Mouse (Mus musculus) liver, embryonic 14.5 days (tissue): Measurements from ENCODE around the gene Spata46. TPM values are rescaled to one million over a fixed set of nuclear protein-coding genes. Genes with fewer than 3 reads are reported as not detected.

Source experiments
- ATAC-seq: fragments of 200-750 bp; cut with Nextera tagmentation; 2 replicates; pipeline ENCODE4 v1.8.0; 2017; ENCODE audit warnings: moderate number of reproducible peaks, mild to moderate bottlenecking, moderate library complexity; ENCODE audit not compliant: insufficient read depth
- DNase-seq, 3 experiments: peaks; one replicate each; pipeline ENCODE4 v3.0.0-alpha.2; 2012 to 2013; ENCODE audit warnings: low read depth in 3 of 3, low spot score in 3 of 3
- H3K27ac ChIP-seq: fragments of 300-500 bp; sonication (generic); 2 replicates; pipeline ENCODE4 v1.5.1; 2014; ENCODE audit warnings: moderate library complexity, mild to moderate bottlenecking, control low read depth, inconsistent platforms
- H3K27me3 ChIP-seq: fragments of 300-500 bp; sonication (generic); 2 replicates; pipeline ENCODE4 v1.6.1; 2014; ENCODE audit warnings: mild to moderate bottlenecking, low read length, moderate library complexity; ENCODE audit not compliant: control insufficient read depth, insufficient read depth
- H3K36me3 ChIP-seq: fragments of 300-500 bp; sonication (generic); replicated peaks from 2 replicates; pipeline ENCODE4 v1.6.1; 2014; ENCODE audit warnings: low read depth; ENCODE audit not compliant: control insufficient read depth, insufficient read depth
- H3K4me1 ChIP-seq, 2 experiments: fragments of 200-500 bp in 1 of 2; fragments of 300-500 bp in 1 of 2; sonication (generic) in 1 of 2; replicated peaks; 2 replicates each; pipeline ENCODE4 v1.6.1; 2012 to 2014; ENCODE audit warnings: antibody characterized with exemption in 1 of 2, inconsistent platforms in 1 of 2, low read length in 1 of 2; ENCODE audit not compliant: control insufficient read depth in 2 of 2, insufficient read depth in 2 of 2
- H3K4me2 ChIP-seq: fragments of 300-500 bp; sonication (generic); 2 replicates; pipeline ENCODE4 v1.6.1; 2014; ENCODE audit warnings: low read depth, mild to moderate bottlenecking, control low read depth, moderate library complexity
- H3K4me3 ChIP-seq, 2 experiments: fragments of 200-500 bp in 1 of 2; fragments of 300-500 bp in 1 of 2; sonication (generic) in 1 of 2; 2 replicates each; pipeline ENCODE4 v1.5.1; 2012 to 2014; ENCODE audit warnings: low read depth in 2 of 2, low read length in 2 of 2, mild to moderate bottlenecking in 2 of 2, control low read depth in 1 of 2, inconsistent platforms in 1 of 2, moderate library complexity in 1 of 2; ENCODE audit not compliant: insufficient read depth in 1 of 2
- H3K9ac ChIP-seq: fragments of 300-500 bp; sonication (generic); replicated peaks from 2 replicates; pipeline ENCODE4 v1.6.1; 2014; ENCODE audit warnings: mild to moderate bottlenecking, control low read depth, moderate library complexity
- H3K9me3 ChIP-seq: fragments of 300-500 bp; sonication (generic); 2 replicates; pipeline ENCODE4 v1.6.1; 2016; ENCODE audit warnings: low read length, mixed read lengths; ENCODE audit not compliant: control insufficient read depth
- CTCF ChIP-seq: IDR thresholded peaks from 2 replicates; pipeline ENCODE4 v1.5.1; 2016; ENCODE audit warnings: antibody characterized with exemption, low read depth, control low read depth
- EP300 ChIP-seq: IDR thresholded peaks from 2 replicates; pipeline ENCODE4 v1.6.1; 2016; ENCODE audit warnings: antibody characterized with exemption, low read depth
- WGBS: fragments of 180-500 bp; shearing (Covaris S2); extraction: QIAGEN DNeasy Blood & Tissue Kit; methylation state at CpG from one replicate; pipeline ENCODE4 v1.1.7; 2014; ENCODE audit not compliant: insufficient replicate concordance; 5-methylcytosine and 5-hydroxymethylcytosine counted together
- polyA plus RNA-seq, 2 experiments: library from polyadenylated mRNA; depleted of rRNA in 1 of 2; stranded (reverse) in 1 of 2; unstranded in 1 of 2; fragments of >200 nt; fragmentation: Nextera tagmentation in 1 of 2; extraction: Ambion mirVana in 1 of 2; gene quantifications; 2 replicates each; pipeline versions ENCODE4 v1.2.1 to v1.2.3; 2012 to 2014

Spata46 gene
- polyA plus RNA-seq (2012; rRNA removed) (not detected in 2 replicates), polyA plus RNA-seq (2014; fragmentation: Nextera tagmentation; extraction: Ambion mirVana) (0.27 TPM in 1 of 2 replicates, not detected in the other)

- ATAC-seq: no peak
- H3K27me3 ChIP-seq: no peaks in the 10 kb centered on the region
- no peak within 1 kb of the TSS for H3K4me3 ChIP-seq
- no peak within 1 kb of the TSS for H3K27ac ChIP-seq
- H3K9me3 ChIP-seq: no peaks in the 10 kb centered on the region
- no peak within 1 kb of the TSS for H3K4me2 ChIP-seq
- no peaks in the 10 kb centered on the region for H3K36me3 ChIP-seq
- H3K9ac ChIP-seq: no peak within 1 kb of the TSS
- WGBS: 69% methylated on average over 4 of the region's 4 CpGs
- no peak for TF ChIP-seq CTCF
- no peak for TF ChIP-seq EP300
- no peaks in the 10 kb centered on the region; a peak in 1 of 4 replicates for H3K4me1 ChIP-seq
- DNase-seq: no peak
Observed at GRCm38 (mm10) chr1:170308503-170308902, at the start of gene Spata46. Gene Spata46, plus strand, starts transcription at chr1:170308803.

- no peak for ATAC-seq
- TF ChIP-seq CTCF: no peak
- H3K36me3 ChIP-seq: no peaks in the 10 kb centered on the region
- no peaks in the 10 kb centered on the region for H3K9me3 ChIP-seq
- no peak overlapping the region for H3K9ac ChIP-seq
- no peak overlapping the region for H3K27ac ChIP-seq
- no peak overlapping the region for H3K4me3 ChIP-seq
- H3K27me3 ChIP-seq: no peaks in the 10 kb centered on the region
- WGBS: 47% methylated on average over 6 of the region's 6 CpGs
- no peak overlapping the region for H3K4me2 ChIP-seq
- no peaks in the 10 kb centered on the region for H3K4me1 ChIP-seq
- DNase-seq: no peak
Observed at GRCm38 (mm10) chr1:170270281-170270680, 38.3 kb upstream of the Spata46 start.

GRCm38 (mm10) chr1:170270696-170271095 is 37.9 kb upstream of the Spata46 start:
- DNase-seq: no peak
- Histone ChIP-seq H3K27me3 (no peaks in the 10 kb centered on the region), H3K36me3 (no peaks in the 10 kb centered on the region), H3K4me2 (no peak overlapping the region), H3K4me1 (no peaks in the 10 kb centered on the region), H3K9me3 (no peaks in the 10 kb centered on the region), H3K27ac (no peak overlapping the region), H3K4me3 (no peak overlapping the region), H3K9ac (no peak overlapping the region)
- WGBS: 34% methylated on average over 4 of the region's 4 CpGs
- TF ChIP-seq CTCF: no peak
- TF ChIP-seq EP300: no peak
- ATAC-seq: no peak

- Histone ChIP-seq H3K27me3 (no peaks in the 10 kb centered on the region), H3K9ac (no peak overlapping the region), H3K4me3 (no peak overlapping the region), H3K36me3 (no peaks in the 10 kb centered on the region), H3K4me2 (no peak overlapping the region), H3K9me3 (no peaks in the 10 kb centered on the region), H3K27ac (no peak overlapping the region), H3K4me1 (no peaks in the 10 kb centered on the region)
- DNase-seq (no peak), ATAC-seq (no peak)
- TF ChIP-seq CTCF: no peak
- TF ChIP-seq EP300: no peak
Observed at GRCm38 (mm10) chr1:170273252-170273651, 35.4 kb upstream of the Spata46 start.

GRCm38 (mm10) chr1:170277016-170277415 is 31.6 kb upstream of the Spata46 start, which contains the start of gene Sh2d1b1:
Gene Sh2d1b1, plus strand, starts transcription at chr1:170277320.
- H3K4me3 ChIP-seq: no peak within 1 kb of the TSS
- no peaks in the 10 kb centered on the region for H3K4me1 ChIP-seq
- no peaks in the 10 kb centered on the region for H3K9me3 ChIP-seq
- DNase-seq: no peak
- H3K27ac ChIP-seq: no peak within 1 kb of the TSS
- H3K27me3 ChIP-seq: no peaks in the 10 kb centered on the region
- 42% methylated on average over 2 of the region's 3 CpGs for WGBS
- H3K4me2 ChIP-seq: no peak within 1 kb of the TSS
- H3K36me3 ChIP-seq: no peaks in the 10 kb centered on the region
- ATAC-seq: no peak
- H3K9ac ChIP-seq: no peak within 1 kb of the TSS
- TF ChIP-seq EP300: no peak
- TF ChIP-seq CTCF: no peak
